Mouse (Mus musculus) layer of hippocampus, adult 18-20 months (tissue): ENCODE results near the gene Wdr49. TPM values are rescaled to one million over a fixed set of nuclear protein-coding genes. Genes with fewer than 3 reads are reported as not detected.
"Not testable (repeated sequence)": the region's sequence is repeated elsewhere in the genome, so short reads cannot be mapped to it uniquely, and the experiment has no call there.

Experiments used
- DNase-seq, 2 experiments: peaks; one replicate each; pipeline ENCODE4 v3.0.0; 2022; ENCODE audit warnings: low spot score in 2 of 2
- total RNA-seq, 2 experiments: library from RNA; stranded (reverse); gene quantifications; 2 replicates each; pipeline ENCODE4 v1.2.3; 2021

Wdr49 gene
- total RNA-seq, 2 experiments from 2014 or later = 0.68 to 1.4 TPM

- no peak for DNase-seq
Observed at GRCm38 (mm10) chr3:75304621-75305020, 177.3 kb downstream of the Wdr49 start.

GRCm38 (mm10) chr3:75301072-75301471, 180.9 kb downstream of the Wdr49 start:
- DNase-seq = no peak

GRCm38 (mm10) chr3:75299464-75299863, 182.5 kb downstream of the Wdr49 start:
- not testable (repeated sequence) for DNase-seq

DNA sequence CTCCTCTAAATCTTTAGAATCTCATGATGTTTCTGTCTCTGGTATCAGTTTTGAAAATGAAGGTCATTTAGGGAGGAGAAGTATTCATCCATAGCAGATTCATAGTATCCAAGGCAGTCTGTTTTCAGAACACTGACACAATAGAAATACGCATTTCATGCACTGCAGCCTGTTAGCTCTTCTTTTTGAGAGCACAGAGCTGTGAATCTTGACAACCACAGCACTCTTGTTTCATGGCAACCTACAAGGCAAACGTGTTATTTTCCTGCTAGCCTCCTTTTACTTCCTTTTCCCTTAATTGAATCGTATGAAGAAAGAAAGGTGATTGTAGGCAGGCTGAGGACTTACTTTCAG, 184.2 kb downstream of the Wdr49 start:
- no peak for DNase-seq

DNA sequence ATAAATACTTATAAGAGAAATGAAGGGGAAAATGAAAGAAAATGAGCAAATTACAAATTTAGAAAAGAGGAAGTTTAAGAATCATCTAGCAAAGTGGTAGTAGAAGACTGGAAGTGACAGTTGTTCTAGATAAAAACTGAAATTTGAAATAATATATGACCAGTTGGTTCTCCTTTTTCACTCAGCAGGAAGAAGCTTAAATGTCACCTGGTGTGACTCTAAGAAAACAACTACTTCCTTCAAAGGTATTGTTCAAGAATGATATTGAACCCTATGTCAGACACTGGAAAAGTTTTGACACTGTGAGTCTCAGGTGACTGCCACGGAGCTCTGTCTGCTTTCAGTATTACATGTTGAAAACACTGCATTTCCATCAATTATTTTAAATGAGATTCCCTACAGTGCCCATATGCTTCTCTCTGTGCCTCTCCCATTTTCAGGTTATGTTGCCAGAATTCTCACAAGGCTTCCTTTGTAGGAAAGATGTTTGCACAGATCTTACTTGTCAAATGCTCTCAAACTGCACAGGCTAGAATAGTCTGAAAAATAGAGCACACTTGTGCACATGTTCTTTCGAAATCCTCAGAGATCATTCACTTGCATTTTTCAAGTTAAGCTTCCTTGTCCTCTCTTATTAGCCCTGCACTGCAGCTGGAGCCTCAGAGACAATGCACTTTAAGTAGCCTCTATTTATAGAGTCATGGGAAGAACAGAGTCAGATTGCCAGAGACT, 184.8 kb downstream of the Wdr49 start:
- peak in 1 of 2 experiments; percentile 11 for DNase-seq

DNA sequence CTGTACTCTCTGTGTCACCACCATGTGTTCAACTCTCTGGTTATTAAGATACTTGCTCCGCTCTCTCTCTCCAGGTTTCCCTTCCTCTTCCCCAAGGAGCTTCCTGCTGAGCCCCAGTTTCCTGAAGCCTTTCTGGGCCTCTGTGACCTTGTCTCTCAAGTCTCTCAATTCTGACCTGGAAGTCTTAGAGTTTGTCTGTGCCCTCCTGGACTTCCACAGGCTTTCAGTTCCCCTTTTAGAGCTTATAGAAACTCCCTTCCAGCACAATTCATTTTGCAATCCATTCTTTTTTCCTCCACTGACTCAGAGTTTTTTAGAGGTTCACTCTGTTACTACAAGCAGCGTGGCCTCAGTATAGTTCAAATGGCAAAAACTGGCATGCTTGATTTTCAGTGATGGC, 188.7 kb downstream of the Wdr49 start:
- DNase-seq = no peak

DNA sequence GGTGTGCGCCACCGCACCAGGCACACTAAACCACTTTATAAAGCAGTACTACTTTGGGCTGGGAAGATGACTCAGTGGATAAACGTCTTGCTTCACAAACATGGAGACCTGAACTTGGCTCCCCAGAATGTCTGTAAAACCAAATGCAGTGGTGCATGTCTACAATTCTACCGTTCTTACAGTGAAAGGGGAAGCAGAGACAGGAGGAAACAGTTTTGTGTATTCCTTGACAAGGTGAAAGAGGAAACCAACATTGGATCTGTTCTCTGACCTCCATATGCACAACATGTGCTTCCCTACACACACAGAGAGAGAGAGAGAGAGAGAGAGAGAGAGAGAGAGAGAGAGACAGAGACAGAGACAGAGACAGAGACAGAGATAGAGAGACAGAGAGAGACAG, 204.5 kb downstream of the Wdr49 start:
- no peak for DNase-seq

- no peak for DNase-seq
Observed at GRCm38 (mm10) chr3:75276522-75276921, 205.4 kb downstream of the Wdr49 start.

- DNase-seq = no peak
Observed at GRCm38 (mm10) chr3:75275127-75275526, 206.8 kb downstream of the Wdr49 start.

DNA sequence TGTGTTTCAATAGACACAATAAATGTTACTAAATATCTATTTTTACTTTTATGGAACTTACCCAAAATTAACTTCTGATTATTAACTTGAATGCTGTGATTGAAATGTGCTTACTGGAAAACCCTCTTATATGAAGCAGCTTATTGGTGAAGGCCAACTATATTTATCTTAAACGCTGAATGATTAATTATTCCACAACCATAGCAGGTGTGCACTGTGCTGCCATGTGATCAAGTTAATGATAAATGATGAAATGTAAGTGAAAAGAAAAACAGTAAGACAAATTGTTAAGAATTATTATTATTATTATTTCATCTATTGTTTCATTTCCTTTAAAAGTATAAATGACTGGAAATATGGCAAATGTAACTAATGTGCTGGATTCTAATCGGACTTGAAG, 212.0 kb downstream of the Wdr49 start, which contains the start of gene Serpini2:
Serpini2 (minus strand) TSS at position 101 of the 400 bp plus-strand sequence.
- no peak for DNase-seq

GRCm38 (mm10) chr3:75259356-75259755, 222.6 kb downstream of the Wdr49 start:
- DNase-seq = peak in 1 of 2 experiments; percentile 5

Other genes starting within 250 kb of the Wdr49 start
- gene Serpini2, start 212.1 kb downstream of the Wdr49 start, total RNA-seq = not detected
- 10 to 100 TPM; 52.3 to 53.4 TPM for gene Pdcd10, start 74.7 kb upstream of the Wdr49 start, total RNA-seq
- gene Serpini1, start 75.4 kb upstream of the Wdr49 start, total RNA-seq = 100 to 1,000 TPM; 203 to 215 TPM